Mouse (Mus musculus): ENCODE results near the gene Tdp1.

DNA sequence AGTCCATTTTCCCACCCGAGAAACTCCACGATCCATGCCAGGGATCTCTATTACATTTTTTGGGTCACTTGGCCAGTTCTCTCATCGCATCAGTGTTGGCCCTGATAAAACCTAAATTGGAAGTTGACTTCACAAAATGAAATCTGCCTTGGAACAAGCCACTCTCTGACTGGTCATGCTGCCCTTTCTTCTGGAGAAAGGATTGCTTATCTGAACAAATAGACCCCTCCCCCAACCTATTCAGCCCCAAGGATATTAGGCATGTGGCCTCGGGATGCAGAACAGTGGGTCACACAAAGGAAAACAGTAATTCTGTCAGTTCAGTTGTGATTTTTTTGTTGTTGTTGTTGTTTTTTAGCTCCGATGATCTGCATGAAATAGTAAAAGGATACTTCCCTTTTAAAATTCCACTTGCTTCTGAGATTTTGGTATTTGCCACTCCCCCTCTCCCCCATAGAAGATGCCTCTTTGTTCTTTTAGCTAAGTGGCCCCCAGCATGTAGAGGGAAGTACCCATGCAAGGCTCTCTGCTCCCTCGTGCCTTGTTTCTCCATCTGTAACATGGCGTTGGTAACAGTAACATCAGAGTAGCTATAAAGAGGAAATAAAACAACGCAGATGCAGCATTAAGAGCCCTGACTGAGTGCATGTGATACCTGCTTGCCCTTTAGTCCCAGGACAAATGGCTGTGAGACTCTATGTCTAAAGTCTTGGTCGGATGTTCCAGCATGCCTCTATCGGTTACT, 109.0 kb downstream of the Tdp1 start:
- TF ChIP-seq CTCF (IDR thresholded peaks at IDR 0.05; ENCODE audit: low read depth, low read length): no peak
- TF ChIP-seq POLR2AphosphoS5 (IDR thresholded peaks at IDR 0.05; ENCODE audit: insufficient replicate concordance, low read depth, low read length): no peak
- no peak for TF ChIP-seq GATA1 (IDR thresholded peaks at IDR 0.05; ENCODE audit: borderline replicate concordance, low read length)
- TF ChIP-seq TAL1 (conservative IDR thresholded peaks at IDR 0.05; ENCODE audit: low read depth, low read length): no peak

All from G1E (cell line).